Mouse (Mus musculus) bone marrow, adult 2 months (tissue): ENCODE data around the gene Map4k2. TPM values are rescaled to one million over a fixed set of nuclear protein-coding genes. Genes with fewer than 3 reads are reported as not detected.

Experiments
- H3K27ac ChIP-seq: fragments of 200-500 bp; 2 replicates; pipeline ENCODE4 v1.5.1; 2012; ENCODE audit warnings: low read depth, mild to moderate bottlenecking, control low read depth, inconsistent platforms, low read length; ENCODE audit not compliant: control insufficient read depth, poor library complexity, insufficient read depth
- H3K4me1 ChIP-seq: fragments of 200-500 bp; 2 replicates; pipeline ENCODE4 v1.6.1; 2011; ENCODE audit warnings: low read length; ENCODE audit not compliant: control insufficient read depth, insufficient read depth
- H3K4me3 ChIP-seq: fragments of 200-500 bp; replicated peaks from 2 replicates; pipeline ENCODE3; 2011; ENCODE audit warnings: mild to moderate bottlenecking, low read depth, low read length, control low read depth; ENCODE audit not compliant: control insufficient read depth
- CTCF ChIP-seq: fragments of 200-500 bp; IDR thresholded peaks from 2 replicates; pipeline ENCODE4 v1.5.1; 2011; ENCODE audit warnings: low read length, control low read depth; ENCODE audit not compliant: control insufficient read depth, insufficient read depth
- POLR2A ChIP-seq: fragments of 200-500 bp; IDR thresholded peaks from 2 replicates; pipeline ENCODE4 v1.6.1; 2011; ENCODE audit warnings: low read depth, mild to moderate bottlenecking, control low read depth, low read length, borderline replicate concordance; ENCODE audit not compliant: control insufficient read depth
- WGBS: fragments of 180-500 bp; shearing (Covaris S2); methylation state at CpG from one replicate; pipeline ENCODE4 v1.1.7; 2018; 5-methylcytosine and 5-hydroxymethylcytosine counted together
- polyA plus RNA-seq: library from polyadenylated mRNA; stranded (reverse); fragments of >200 nt; gene quantifications from 2 replicates; pipeline ENCODE4 v1.2.4, GENCODE M21; 2011; ENCODE audit warnings: low replicate concordance; ENCODE audit not compliant: missing spikeins, insufficient read depth, insufficient read length

Map4k2 gene
- polyA plus RNA-seq, 1 experiment = 324 TPM

DNA sequence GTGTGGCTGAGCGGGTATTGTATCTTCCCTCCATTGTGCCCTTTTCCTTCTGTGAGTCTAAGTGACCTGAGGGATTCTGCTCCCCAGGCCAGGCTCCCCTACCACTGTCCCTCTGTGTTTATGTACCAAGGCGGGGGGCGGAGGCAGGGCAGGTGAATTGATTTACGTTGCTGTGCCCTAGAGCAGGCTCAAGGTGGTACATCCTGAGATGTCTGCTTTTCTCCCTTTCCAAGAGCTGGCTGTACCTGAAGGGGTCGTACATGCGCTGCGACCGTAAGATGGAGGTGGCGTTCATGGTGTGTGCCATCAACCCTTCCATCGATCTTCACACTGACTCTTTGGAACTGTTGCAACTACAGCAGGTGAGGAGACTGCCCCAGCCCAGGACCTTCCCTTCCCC, 4.0 kb upstream of the Map4k2 start:
- 92% methylated on average over 10 of the region's 10 CpGs for WGBS

DNA sequence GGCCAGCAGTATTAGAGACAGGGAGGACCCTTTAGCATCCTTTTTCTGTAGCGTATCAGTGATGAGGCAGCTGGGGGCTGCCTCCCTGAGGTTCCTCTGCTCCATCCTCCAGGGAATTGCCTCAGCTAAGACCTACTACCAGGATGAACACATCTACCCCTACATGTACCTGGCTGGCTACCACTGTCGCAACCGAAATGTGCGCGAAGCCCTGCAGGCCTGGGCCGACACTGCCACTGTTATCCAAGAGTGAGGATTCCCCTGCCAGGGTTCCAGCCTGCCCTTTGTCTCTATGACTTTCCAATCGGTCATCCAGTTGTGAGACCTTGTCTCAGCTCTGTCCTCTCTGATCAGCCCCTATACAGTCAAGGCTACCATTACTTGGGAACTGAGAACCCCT, 2.8 kb upstream of the Map4k2 start:
- Histone ChIP-seq H3K4me1 (peaks cover 4% of the 10 kb centered on the region; the same call in 1 of the 2 replicates), H3K4me3 (no peak overlapping the region), H3K27ac (no peak overlapping the region)
- TF ChIP-seq CTCF = no peak
- no peak for TF ChIP-seq POLR2A
- 93% methylated on average over 7 of the region's 7 CpGs for WGBS

More for the DNA sequence above, 4.0 kb upstream of the Map4k2 start:
- Histone ChIP-seq H3K4me1 (peaks cover 1% of the 10 kb centered on the region; the same call in 1 of the 2 replicates), H3K4me3 (no peak overlapping the region), H3K27ac (no peak overlapping the region)
- TF ChIP-seq CTCF (no peak), POLR2A (no peak)

DNA sequence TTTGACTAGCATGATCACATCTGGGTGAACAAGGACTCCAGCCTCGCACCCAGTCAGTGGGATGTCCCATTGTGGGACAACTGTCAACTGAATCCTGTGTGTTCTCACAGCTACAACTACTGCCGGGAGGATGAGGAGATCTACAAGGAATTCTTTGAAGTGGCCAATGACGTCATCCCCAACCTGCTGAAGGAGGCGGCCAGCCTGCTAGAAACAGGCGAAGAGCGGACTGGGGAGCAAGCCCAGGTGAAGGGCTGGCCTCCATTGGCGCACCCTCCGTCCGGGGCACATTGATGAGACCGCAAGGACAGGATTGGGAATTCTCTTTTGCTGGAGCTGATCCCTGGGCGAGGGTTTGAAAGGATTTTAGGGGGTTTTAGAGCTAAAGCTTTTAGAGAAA, 2.2 kb upstream of the Map4k2 start:
- H3K4me1 ChIP-seq = peaks cover 7% of the 10 kb centered on the region
- H3K27ac ChIP-seq = no peak overlapping the region
- WGBS = 92% methylated on average over 11 of the region's 11 CpGs
- TF ChIP-seq POLR2A (no peak), CTCF (no peak)
- no peak overlapping the region for H3K4me3 ChIP-seq

DNA sequence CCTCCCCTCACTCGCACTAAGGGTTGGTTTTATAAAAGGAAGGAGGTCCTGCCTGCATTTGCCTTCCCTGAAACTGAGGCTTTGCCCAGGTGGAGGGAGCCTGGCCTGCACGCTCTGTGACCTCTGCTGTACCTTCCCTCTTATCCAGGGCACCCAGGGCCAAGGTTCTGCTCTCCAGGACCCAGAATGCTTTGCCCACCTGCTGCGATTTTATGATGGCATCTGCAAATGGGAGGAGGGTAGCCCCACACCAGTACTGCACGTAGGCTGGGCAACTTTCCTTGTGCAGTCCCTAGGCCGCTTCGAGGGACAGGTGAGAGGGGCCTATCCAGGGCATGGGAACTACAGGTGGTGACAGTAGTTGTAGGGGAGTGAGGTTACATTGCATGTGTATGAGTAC, 1.7 kb upstream of the Map4k2 start:
- Histone ChIP-seq H3K4me1 (peaks cover 7% of the 10 kb centered on the region), H3K27ac (no peak overlapping the region), H3K4me3 (no peak overlapping the region)
- no peak for TF ChIP-seq CTCF
- TF ChIP-seq POLR2A = no peak
- 85% methylated on average over 6 of the region's 6 CpGs for WGBS

DNA sequence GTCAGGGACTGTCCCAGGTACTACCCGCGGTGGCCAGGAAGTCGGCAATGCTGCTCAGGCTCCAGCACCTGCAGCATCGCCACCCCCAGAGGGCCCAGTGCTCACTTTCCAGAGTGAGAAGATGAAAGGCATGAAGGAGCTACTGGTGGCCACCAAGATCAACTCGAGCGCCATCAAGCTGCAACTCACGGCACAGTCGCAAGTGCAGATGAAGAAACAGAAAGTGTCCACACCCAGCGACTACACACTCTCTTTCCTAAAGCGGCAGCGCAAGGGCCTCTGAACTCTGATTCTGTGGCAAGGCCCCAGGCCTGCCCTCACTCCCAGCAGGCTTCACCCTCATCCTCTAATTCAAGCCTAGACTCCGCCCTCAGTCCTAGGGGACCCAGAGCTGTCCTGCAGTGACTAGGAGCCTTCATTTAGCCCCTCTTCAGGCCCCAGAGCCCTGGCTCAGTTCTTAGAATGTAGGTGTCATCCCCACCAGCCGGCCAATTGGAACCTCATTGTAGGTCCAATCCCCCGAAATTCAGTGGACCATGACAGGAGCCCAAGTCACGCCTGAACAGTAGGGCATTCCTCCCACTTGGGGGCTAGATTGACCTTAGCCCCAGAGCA, 938 bp upstream of the Map4k2 start:
- TF ChIP-seq CTCF = peak; percentile 74
- peak; percentile 50; the same call in 1 of the 2 replicates for TF ChIP-seq POLR2A
- H3K4me1 ChIP-seq = peaks cover 7% of the 10 kb centered on the region
- peak overlapping the region; percentile 58 for H3K4me3 ChIP-seq
- WGBS = 15% methylated on average over 15 of the region's 15 CpGs
- H3K27ac ChIP-seq = peak overlapping the region; percentile 89

DNA sequence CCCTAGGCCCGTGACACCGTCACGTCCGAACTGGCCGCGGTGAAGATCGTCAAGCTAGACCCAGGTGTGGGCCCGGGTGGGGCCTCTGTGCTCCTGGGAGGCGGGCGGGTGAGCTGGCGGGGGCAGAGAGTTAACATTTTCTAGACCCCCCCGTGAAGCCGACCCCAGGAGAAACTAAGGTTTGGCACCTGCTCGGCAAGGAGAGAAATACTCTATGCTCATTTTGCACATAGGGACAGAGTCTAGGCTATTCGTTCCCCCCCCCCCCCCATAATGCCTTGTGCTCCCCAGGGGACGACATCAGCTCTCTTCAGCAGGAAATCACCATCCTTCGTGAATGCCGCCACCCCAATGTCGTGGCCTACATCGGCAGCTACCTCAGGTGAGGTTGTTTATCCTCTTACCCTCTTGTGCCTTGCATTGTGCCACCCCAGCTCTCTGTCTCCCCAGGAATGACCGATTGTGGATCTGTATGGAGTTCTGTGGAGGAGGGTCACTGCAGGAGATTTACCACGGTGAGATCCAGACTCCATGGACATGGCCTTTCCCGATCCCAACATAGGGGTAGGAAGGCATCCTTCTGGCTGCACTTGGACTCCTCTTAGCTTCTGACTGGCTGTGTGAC, 630 bp downstream of the Map4k2 start:
- H3K27ac ChIP-seq = peak overlapping the region; percentile 93
- H3K4me3 ChIP-seq = peak overlapping the region; percentile 88
- TF ChIP-seq CTCF = no peak
- no peak for TF ChIP-seq POLR2A
- H3K4me1 ChIP-seq = peaks cover 12% of the 10 kb centered on the region
- WGBS = 2% methylated on average over 23 of the region's 23 CpGs

DNA sequence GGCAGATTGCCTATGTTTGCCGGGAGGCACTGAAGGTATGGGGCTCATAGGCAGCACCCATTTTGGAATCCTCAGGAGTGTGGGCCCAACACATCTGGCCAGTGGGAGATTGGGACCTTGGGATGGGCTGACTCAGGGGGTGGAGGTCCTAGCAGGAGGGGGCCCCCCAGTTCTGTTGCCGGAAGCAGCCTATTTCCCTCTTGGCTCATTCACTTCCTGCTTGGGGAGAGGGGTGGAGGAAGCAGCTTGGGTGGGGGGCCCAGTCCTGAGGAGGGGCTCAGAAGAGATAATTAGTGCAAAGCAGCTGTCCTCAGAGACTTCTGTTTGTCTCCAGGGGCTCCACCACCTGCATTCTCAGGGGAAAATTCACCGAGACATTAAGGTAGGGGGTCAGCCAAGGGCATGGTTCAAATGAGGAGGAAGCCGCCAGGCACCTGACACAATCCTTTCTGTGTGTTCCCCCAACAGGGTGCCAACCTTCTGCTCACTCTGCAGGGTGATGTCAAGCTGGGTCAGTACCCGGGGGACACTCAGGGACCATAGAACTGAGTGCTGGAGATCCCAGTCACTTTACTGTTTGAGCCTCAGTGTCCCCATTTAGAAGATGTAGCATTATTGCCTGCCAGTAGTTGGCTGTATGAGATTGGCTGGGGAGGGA, 1.5 kb downstream of the Map4k2 start:
- 30% methylated on average over 5 of the region's 5 CpGs for WGBS
- no peak for TF ChIP-seq CTCF
- TF ChIP-seq POLR2A = no peak
- H3K27ac ChIP-seq = peak overlapping the region; percentile 93
- peaks cover 16% of the 10 kb centered on the region for H3K4me1 ChIP-seq
- H3K4me3 ChIP-seq = peak overlapping the region; percentile 88
